Mouse (Mus musculus) heart, adult 2 months (tissue): ENCODE data around the gene Colq.

Source experiments
- CTCF ChIP-seq: fragments of 200-600 bp; IDR thresholded peaks from 2 replicates; pipeline ENCODE4 v1.8.1; 2022; ENCODE audit warnings: antibody characterized with exemption, mild to moderate bottlenecking, moderate library complexity
- EP300 ChIP-seq: fragments of 200-500 bp; IDR thresholded peaks from 2 replicates; pipeline ENCODE4 v1.6.1; 2011; ENCODE audit warnings: low read depth, low read length, control low read depth; ENCODE audit not compliant: insufficient read depth

DNA sequence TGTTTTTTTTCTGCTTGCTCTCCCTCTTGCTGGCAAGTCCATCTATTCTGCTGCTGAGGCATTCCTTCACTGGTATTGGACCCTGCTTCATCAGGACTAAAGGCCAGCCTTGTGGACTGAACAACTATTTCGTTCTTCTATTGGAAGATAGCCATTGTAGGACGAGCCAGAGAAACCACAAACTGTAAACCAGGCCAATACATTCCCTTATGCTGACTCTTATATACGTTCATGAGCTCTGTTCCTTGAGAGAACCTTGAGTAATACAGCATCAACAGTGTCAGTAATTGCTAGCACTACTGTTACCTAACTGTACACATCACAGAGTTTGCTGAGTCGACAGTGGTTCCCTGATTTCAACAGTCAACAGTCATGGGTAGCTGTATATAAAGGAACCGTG, 22.5 kb upstream of the Colq start:
- TF ChIP-seq CTCF (no peak), EP300 (no peak)
